Mouse (Mus musculus) small intestine, adult 10 weeks (tissue): ENCODE measurements around the gene Pdcd1lg2. TPM values are rescaled to one million over a fixed set of nuclear protein-coding genes. Genes with fewer than 3 reads are reported as not detected.

Source experiments
- polyA plus RNA-seq: library from polyadenylated mRNA; stranded (reverse); fragments of 350-450 nt; fragmentation: Illumina TruSeq; extraction: RNeasy Lipid Tissue Mini Kit (QIAGEN cat#74804); gene quantifications from one replicate; pipeline ENCODE4 v1.2.3, GENCODE M21; 2014; ENCODE audit warnings: low replicate concordance

Gene Pdcd1lg2
- polyA plus RNA-seq, result 1.9 TPM

GRCm38 (mm10) chr19:29410619-29411018 lies at the start of gene Pdcd1lg2:
Gene Pdcd1lg2, plus strand, starts transcription at chr19:29410919.

GRCm38 (mm10) chr19:29366969-29367622 lies 43.6 kb upstream of the Pdcd1lg2 start, which contains the start of the genes Plgrkt and Cd274:
Gene Plgrkt, minus strand, starts transcription at chr19:29367390.
Gene Cd274, plus strand, starts transcription at chr19:29367455.

Other genes with a start within 250 kb of the Pdcd1lg2 start
- 233 TPM for gene Jak2, start 159.1 kb upstream of the Pdcd1lg2 start, polyA plus RNA-seq
- 38.7 TPM for gene Insl6, start 85.6 kb upstream of the Pdcd1lg2 start, polyA plus RNA-seq
- gene Rln1, start 76.2 kb upstream of the Pdcd1lg2 start, polyA plus RNA-seq, result not detected
- gene Plgrkt, start 43.5 kb upstream of the Pdcd1lg2 start, polyA plus RNA-seq, result 211 TPM
- 8.5 TPM for gene Cd274, start 43.5 kb upstream of the Pdcd1lg2 start, polyA plus RNA-seq
- gene Ric1, start 111.4 kb downstream of the Pdcd1lg2 start, polyA plus RNA-seq, result 35.9 TPM
- gene Ermp1, start 237.5 kb downstream of the Pdcd1lg2 start, polyA plus RNA-seq, result 51.5 TPM